Mouse (Mus musculus) cortical plate, adult 2 months (tissue): ENCODE results near the gene Agfg2.

Source experiments
- CTCF ChIP-seq: fragments of 200-500 bp; IDR thresholded peaks from 2 replicates; pipeline ENCODE4 v1.5.1; 2011; ENCODE audit warnings: mild to moderate bottlenecking, control low read depth, low read length; ENCODE audit not compliant: insufficient read depth; ENCODE audit errors: extremely low read depth
- POLR2A ChIP-seq: fragments of 200-500 bp; IDR thresholded peaks from 2 replicates; pipeline ENCODE4 v1.6.1; 2011; ENCODE audit warnings: mild to moderate bottlenecking, low read length, control low read depth; ENCODE audit not compliant: insufficient read depth; ENCODE audit errors: extremely low read depth

DNA sequence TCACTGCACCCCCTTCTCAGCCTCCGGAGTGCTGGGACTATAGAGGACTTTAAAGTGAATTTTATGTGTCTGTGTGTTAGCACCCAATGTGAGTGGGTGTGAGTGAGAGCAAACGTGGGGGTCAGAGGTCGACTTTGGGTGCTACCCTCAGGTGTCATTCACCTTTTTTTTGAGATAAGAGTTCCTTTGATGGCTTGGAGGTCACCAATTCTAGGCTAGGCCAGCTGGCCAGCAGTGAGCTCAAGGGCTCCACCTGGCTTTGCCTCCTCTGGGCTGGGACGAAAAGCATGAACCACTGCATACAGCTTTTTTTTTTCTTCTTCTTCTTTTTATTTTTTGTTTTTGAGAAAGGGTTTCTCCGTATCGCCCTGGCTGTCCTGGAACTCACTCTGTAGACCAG is 42.2 kb upstream of the Agfg2 start:
- no peak for TF ChIP-seq POLR2A
- TF ChIP-seq CTCF, result no peak
